Comparison of ENCODE assay signal across 15 mouse cellular contexts in the genomic region with DNA sequence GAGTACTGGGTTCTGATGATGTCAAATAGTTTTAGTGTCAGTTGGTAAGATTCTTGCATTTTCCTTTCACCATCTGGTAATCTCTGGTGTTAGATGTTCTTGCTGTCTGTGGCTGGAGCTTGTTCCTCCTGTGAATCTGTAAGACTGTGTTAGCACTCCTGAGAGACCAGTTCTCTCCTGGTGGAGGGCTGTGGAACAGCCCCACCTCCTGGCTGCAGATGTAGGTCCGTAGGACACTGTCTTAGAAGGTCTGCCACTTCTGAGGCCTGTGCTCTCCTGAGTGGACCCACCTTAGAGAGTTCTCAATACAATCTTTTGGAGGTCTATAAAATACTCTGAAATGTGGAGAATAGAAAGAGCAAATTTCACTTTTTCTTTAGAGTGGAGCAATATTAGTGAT.
DNase-seq lines count a peak whose midpoint lies in the region; ATAC-seq lines count a peak whose summit lies in the region.
"Had no signal": no experiment of that assay in that cellular context is flagged by ENCODE, and none has a peak within 500 bp of the region (broad histone marks: within the 10 kb centered on the region; RNA-seq: fewer than 3 reads in every experiment).

No protein-coding gene starts in this region.

- no peak for ATAC-seq in midbrain, embryonic 14.5 days (ENCODE audit: low FRiP score, low TSS enrichment)
- ATAC-seq in midbrain, embryonic 15.5 days (replicated peaks), result no peak
- ATAC-seq: forebrain, embryonic 13.5 days had no signal

- no peaks in the 10 kb centered on the region for H3K9me3 ChIP-seq in midbrain, embryonic 14.5 days (ENCODE audit: control insufficient read depth, low read length)
- H3K9me3 ChIP-seq in midbrain, embryonic 15.5 days, result no peaks in the 10 kb centered on the region
- H3K9me3 ChIP-seq: embryonic facial prominence, embryonic 13.5 days; forebrain, embryonic 13.5 days; kidney, embryonic 15.5 days; megakaryocyte, embryonic 14.5 days had no signal

- no peak overlapping the region for H3K9ac ChIP-seq in midbrain, embryonic 14.5 days (replicated peaks; ENCODE audit: low read length)
- no peak overlapping the region for H3K9ac ChIP-seq in midbrain, embryonic 15.5 days
- H3K9ac ChIP-seq: embryonic facial prominence, embryonic 13.5 days; forebrain, embryonic 13.5 days; kidney, embryonic 15.5 days had no signal

- H3K27ac ChIP-seq in midbrain, embryonic 14.5 days (replicated peaks; ENCODE audit: low read depth, low read length), result no peak overlapping the region
- no peak overlapping the region for H3K27ac ChIP-seq in midbrain, embryonic 15.5 days
- H3K27ac ChIP-seq: embryonic facial prominence, embryonic 13.5 days; forebrain, embryonic 13.5 days; kidney, embryonic 15.5 days had no signal

- no peak overlapping the region for H3K4me3 ChIP-seq in midbrain, embryonic 14.5 days (replicated peaks; ENCODE audit: low read depth, low read length)
- H3K4me3 ChIP-seq in midbrain, embryonic 15.5 days, result no peak overlapping the region
- H3K4me3 ChIP-seq: embryonic facial prominence, embryonic 13.5 days; forebrain, embryonic 13.5 days; kidney, embryonic 15.5 days; megakaryocyte, embryonic 14.5 days had no signal

- H3K4me2 ChIP-seq in midbrain, embryonic 14.5 days (ENCODE audit: low read length), result no peak overlapping the region
- no peak overlapping the region for H3K4me2 ChIP-seq in midbrain, embryonic 15.5 days
- H3K4me2 ChIP-seq: embryonic facial prominence, embryonic 13.5 days; forebrain, embryonic 13.5 days; kidney, embryonic 15.5 days had no signal

- peak; percentile 2 for DNase-seq in embryo, embryonic 11 days
- DNase-seq in embryo, embryonic 9.5 days (ENCODE audit: extremely low spot score), result no peak
- DNase-seq in kidney, postnatal 10 days, result peak; percentile 3
- DNase-seq in kidney, adult 18-20 months, result no peak
- DNase-seq in midbrain, embryonic 14.5 days, result peak; percentile 0
- peak; percentile 14 for DNase-seq in skeletal muscle tissue, adult 2 months (ENCODE audit: low read depth, low spot score)
- DNase-seq in right cerebral cortex, postnatal 36 days (ENCODE audit: low spot score in 2 of 2), result no peak
- DNase-seq: cerebellum, adult 18-20 months; layer of hippocampus, postnatal 36 days; thymus, postnatal 25 days had no signal

- no peaks in the 10 kb centered on the region for H3K36me3 ChIP-seq in midbrain, embryonic 14.5 days (ENCODE audit: control insufficient read depth, insufficient read depth, low read length)
- H3K36me3 ChIP-seq in midbrain, embryonic 15.5 days (replicated peaks), result no peaks in the 10 kb centered on the region
- H3K36me3 ChIP-seq: embryonic facial prominence, embryonic 13.5 days; kidney, embryonic 15.5 days had no signal

- 68% methylated on average over 1 of the region's 1 CpGs for WGBS in midbrain, embryonic 14.5 days
- 41% methylated on average over 1 of the region's 1 CpGs for WGBS in midbrain, embryonic 15.5 days

- no peaks in the 10 kb centered on the region for H3K27me3 ChIP-seq in midbrain, embryonic 14.5 days (ENCODE audit: control insufficient read depth, insufficient read depth, low read length)
- H3K27me3 ChIP-seq in midbrain, embryonic 15.5 days (replicated peaks), result no peaks in the 10 kb centered on the region
- H3K27me3 ChIP-seq: embryonic facial prominence, embryonic 13.5 days; forebrain, embryonic 13.5 days; kidney, embryonic 15.5 days; megakaryocyte, embryonic 14.5 days had no signal

- H3K4me1 ChIP-seq in midbrain, embryonic 14.5 days (ENCODE audit: control insufficient read depth, insufficient read depth, low read length), result no peaks in the 10 kb centered on the region
- no peaks in the 10 kb centered on the region for H3K4me1 ChIP-seq in midbrain, embryonic 15.5 days
- H3K4me1 ChIP-seq: embryonic facial prominence, embryonic 13.5 days; forebrain, embryonic 13.5 days; kidney, embryonic 15.5 days; megakaryocyte, embryonic 14.5 days had no signal

Comparison
In these comparisons a context has a peak if more than half of its experiments do, and no peak if none do; other contexts are left out.
1. DNase-seq: peak in embryo, embryonic 11 days (single experiment), kidney, postnatal 10 days (single experiment), midbrain, embryonic 14.5 days (single experiment) and skeletal muscle tissue, adult 2 months (single experiment); none in embryo, embryonic 9.5 days (single experiment), kidney, adult 18-20 months (single experiment) and right cerebral cortex, postnatal 36 days (0 of 2).